Mouse (Mus musculus) forebrain, embryonic 12.5 days (tissue): ENCODE measurements around the gene Mamstr. TPM values are rescaled to one million over a fixed set of nuclear protein-coding genes. Genes with fewer than 3 reads are reported as not detected.
"Not testable (repeated sequence)": the region's sequence is repeated elsewhere in the genome, so short reads cannot be mapped to it uniquely, and the experiment has no call there.

Experiments
- ATAC-seq: fragments of 200-750 bp; cut with Nextera tagmentation; 2 replicates; pipeline ENCODE4 v1.8.0; 2017; ENCODE audit warnings: moderate TSS enrichment; ENCODE audit not compliant: low FRiP score
- H3K27ac ChIP-seq: fragments of 300-500 bp; sonication (generic); 2 replicates; pipeline ENCODE4 v1.5.1; 2016; ENCODE audit warnings: mild to moderate bottlenecking
- H3K27me3 ChIP-seq: fragments of 300-500 bp; sonication (generic); 2 replicates; pipeline ENCODE4 v1.6.1; 2016; ENCODE audit warnings: mild to moderate bottlenecking
- H3K36me3 ChIP-seq: fragments of 300-500 bp; sonication (generic); replicated peaks from 2 replicates; pipeline ENCODE4 v1.6.1; 2016; ENCODE audit warnings: mild to moderate bottlenecking
- H3K4me1 ChIP-seq: fragments of 300-500 bp; sonication (generic); 2 replicates; pipeline ENCODE4 v1.6.1; 2016
- H3K4me2 ChIP-seq: fragments of 300-500 bp; sonication (generic); 2 replicates; pipeline ENCODE4 v1.6.1; 2016; ENCODE audit warnings: mild to moderate bottlenecking, moderate library complexity
- H3K4me3 ChIP-seq: fragments of 300-500 bp; sonication (generic); replicated peaks from 2 replicates; pipeline ENCODE4 v1.5.1; 2016; ENCODE audit warnings: mild to moderate bottlenecking
- H3K9ac ChIP-seq: fragments of 300-500 bp; sonication (generic); 2 replicates; pipeline ENCODE4 v1.6.1; 2016; ENCODE audit warnings: mild to moderate bottlenecking
- H3K9me3 ChIP-seq: fragments of 300-500 bp; sonication (generic); 2 replicates; pipeline ENCODE4 v1.6.1; 2016
- WGBS: fragments of 180-500 bp; shearing (Covaris S2); methylation state at CpG from one replicate; pipeline ENCODE4 v1.1.7; 2016; 5-methylcytosine and 5-hydroxymethylcytosine counted together
- polyA plus RNA-seq: library from polyadenylated mRNA; unstranded; fragments of >200 nt; fragmentation: Nextera tagmentation; extraction: Ambion mirVana; gene quantifications from 2 replicates; pipeline ENCODE4 v1.2.1, GENCODE M21; 2016

The Mamstr gene
- polyA plus RNA-seq, 1 experiment from 2014 or later, result 3.1 TPM

DNA sequence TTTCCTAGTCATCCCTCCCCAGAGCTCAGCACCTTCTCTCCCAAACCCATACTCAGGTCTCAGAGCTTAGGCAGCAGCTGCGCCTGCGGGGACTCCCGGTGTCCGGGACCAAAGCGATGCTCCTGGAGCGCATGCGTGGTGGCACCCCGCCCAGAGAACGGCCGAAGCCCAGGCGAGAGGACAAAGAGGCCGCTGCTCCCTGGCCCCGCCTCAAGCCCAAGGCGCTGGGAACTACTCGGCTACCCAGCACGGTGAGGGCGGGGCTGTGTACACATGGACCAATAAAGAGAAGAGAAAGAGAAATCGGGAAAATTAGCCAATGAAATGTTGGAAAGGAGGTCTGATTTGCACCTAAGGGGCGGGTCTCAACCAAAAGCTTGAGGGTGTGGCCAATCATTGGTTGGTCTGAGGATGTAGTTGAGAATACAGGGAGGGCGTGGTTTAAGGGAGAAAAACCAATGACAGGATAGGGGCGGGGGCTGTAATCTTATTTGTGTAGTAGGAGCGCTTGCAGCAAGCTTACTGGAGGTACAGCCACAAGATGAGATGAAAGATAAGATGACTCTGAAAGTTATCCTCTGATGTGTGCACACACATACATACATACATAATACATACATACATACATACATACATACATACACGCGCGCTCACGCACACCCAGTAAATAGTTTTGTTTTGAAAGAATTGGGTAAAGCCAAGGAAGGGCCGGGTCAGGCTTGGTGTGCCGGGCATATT, 3.8 kb downstream of the Mamstr start:
- peak overlapping the region; percentile 95 for H3K27ac ChIP-seq
- H3K36me3 ChIP-seq, result no peaks in the 10 kb centered on the region
- H3K9me3 ChIP-seq, result no peaks in the 10 kb centered on the region
- peak overlapping the region; percentile 78 for H3K9ac ChIP-seq
- H3K4me2 ChIP-seq, result peak overlapping the region; percentile 79
- 1% methylated on average over 28 of the region's 28 CpGs for WGBS
- peaks cover 29% of the 10 kb centered on the region for H3K4me1 ChIP-seq
- peak overlapping the region; percentile 49 for H3K4me3 ChIP-seq
- H3K27me3 ChIP-seq, result peaks cover 21% of the 10 kb centered on the region
- ATAC-seq, result peak; percentile 94

DNA sequence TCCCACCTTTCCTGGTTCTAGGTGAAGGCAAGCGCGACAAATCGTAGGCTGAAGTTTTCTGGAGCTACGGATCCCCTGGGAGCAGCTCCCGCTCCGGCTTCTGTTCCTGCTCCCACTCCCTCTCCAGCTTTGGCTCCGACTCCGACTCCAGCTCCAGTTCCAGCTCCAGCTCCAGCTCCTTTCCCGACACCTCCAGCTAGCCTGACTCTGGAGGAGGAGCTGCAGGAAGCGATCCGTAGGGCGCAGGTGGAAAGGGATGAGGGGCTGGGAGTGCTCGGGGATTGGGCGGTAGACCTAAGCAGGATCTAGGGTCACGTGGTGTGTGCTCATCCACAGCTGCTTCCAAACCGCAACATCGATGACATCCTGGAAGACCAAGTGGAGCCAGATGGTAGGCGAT, 4.4 kb downstream of the Mamstr start:
- Histone ChIP-seq H3K9me3 (no peaks in the 10 kb centered on the region), H3K9ac (peak overlapping the region; percentile 45), H3K4me2 (peak overlapping the region; percentile 79), H3K27ac (peak overlapping the region; percentile 95), H3K36me3 (no peaks in the 10 kb centered on the region), H3K4me3 (peak overlapping the region; percentile 49), H3K27me3 (peaks cover 21% of the 10 kb centered on the region), H3K4me1 (peaks cover 29% of the 10 kb centered on the region)
- WGBS, result 2% methylated on average over 18 of the region's 18 CpGs
- ATAC-seq, result peak; percentile 31

DNA sequence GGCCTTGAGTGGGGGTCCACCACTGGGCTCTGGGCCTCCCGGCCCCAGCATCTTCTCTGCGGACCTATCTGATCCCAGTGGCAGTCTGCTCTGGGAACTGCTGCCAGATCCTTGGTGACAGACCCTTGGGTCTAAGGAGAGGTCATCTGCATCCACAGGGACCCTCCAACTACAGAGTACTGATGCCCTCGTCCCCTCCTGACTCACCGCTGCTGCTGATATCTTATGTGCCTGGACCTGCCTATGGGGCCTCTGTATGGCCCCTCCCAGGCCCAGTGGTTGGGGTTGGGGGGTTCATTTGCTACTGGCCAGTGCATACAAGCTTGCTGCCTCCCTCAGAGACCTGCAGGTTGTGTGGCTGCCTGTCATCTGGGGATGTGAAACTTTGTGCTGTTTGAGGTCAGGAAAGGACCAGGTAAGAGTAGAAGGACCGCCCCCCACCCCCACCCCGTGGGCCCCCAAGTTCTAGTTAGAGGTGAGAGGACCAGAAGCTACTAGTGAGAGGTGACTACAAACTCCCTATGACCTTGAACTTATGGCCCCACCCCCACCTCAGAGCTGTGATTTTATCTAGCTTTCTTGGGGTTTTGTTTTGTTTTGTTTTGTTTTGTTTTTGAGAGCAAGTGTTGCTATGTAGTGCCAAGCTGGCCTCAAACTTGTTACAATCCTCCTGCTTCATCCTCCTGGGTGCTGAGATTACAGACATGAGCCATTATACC, 5.3 kb downstream of the Mamstr start:
- ATAC-seq, result no peak
- no peak overlapping the region for H3K9ac ChIP-seq
- H3K36me3 ChIP-seq, result no peaks in the 10 kb centered on the region
- H3K9me3 ChIP-seq, result no peaks in the 10 kb centered on the region
- H3K4me1 ChIP-seq, result peaks cover 29% of the 10 kb centered on the region
- H3K27ac ChIP-seq, result peak overlapping the region; percentile 95
- H3K4me3 ChIP-seq, result no peak overlapping the region
- H3K27me3 ChIP-seq, result peaks cover 16% of the 10 kb centered on the region
- WGBS, result 69% methylated on average over 6 of the region's 6 CpGs
- peak overlapping the region; percentile 79; the same call in 1 of the 2 replicates for H3K4me2 ChIP-seq

DNA sequence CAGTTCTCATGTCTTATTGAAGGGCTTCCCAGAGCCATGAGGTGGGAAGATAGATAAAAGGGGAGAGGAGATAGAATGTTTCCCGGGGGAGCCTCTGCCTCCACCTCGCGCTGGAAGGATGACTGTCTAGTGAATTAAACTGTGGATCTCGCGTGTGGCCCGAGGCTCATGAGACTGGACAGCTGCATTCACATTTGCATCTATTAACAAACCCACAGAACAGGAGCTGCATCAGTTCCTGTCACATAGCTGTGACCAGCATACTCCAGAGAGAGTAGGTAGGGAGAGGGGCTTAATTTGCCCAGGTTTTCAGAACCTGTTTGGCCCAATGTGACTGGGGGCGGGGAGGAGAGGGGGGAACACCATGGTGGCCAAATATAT, 5.8 kb downstream of the Mamstr start:
- H3K27me3 ChIP-seq, result peaks cover 12% of the 10 kb centered on the region
- no peak overlapping the region for H3K4me3 ChIP-seq
- no peak overlapping the region for H3K4me2 ChIP-seq
- no peak overlapping the region for H3K9ac ChIP-seq
- ATAC-seq, result no peak
- H3K36me3 ChIP-seq, result no peaks in the 10 kb centered on the region
- no peaks in the 10 kb centered on the region for H3K9me3 ChIP-seq
- no peak overlapping the region for H3K27ac ChIP-seq
- 88% methylated on average over 7 of the region's 7 CpGs for WGBS
- H3K4me1 ChIP-seq, result peaks cover 29% of the 10 kb centered on the region

DNA sequence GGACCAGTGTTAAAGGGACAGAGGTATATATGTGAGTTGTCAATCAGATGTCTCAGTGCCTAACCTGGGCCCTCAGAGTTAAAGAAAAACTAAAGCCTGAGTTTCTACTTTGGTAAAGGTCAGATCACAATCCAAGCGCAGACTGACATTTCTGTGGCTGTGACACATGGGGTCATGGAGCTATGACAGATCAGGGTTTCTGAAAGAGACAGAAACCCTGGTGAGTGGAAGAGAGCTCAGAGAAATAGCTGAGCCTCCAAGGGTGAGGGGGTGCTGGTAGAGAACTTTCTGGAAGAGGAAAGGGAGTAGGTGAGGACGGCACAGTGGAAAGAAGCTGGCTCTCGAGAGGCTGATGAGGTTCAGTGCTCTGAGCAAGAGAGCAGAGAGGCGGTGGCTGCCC, 6.9 kb downstream of the Mamstr start:
- H3K36me3 ChIP-seq, result no peaks in the 10 kb centered on the region
- H3K4me1 ChIP-seq, result peaks cover 27% of the 10 kb centered on the region
- WGBS, result 79% methylated on average over 4 of the region's 4 CpGs
- no peak overlapping the region for H3K4me2 ChIP-seq
- H3K9ac ChIP-seq, result no peak overlapping the region
- H3K4me3 ChIP-seq, result no peak overlapping the region
- ATAC-seq, result no peak
- H3K27ac ChIP-seq, result no peak overlapping the region
- no peaks in the 10 kb centered on the region for H3K9me3 ChIP-seq
- H3K27me3 ChIP-seq, result peaks cover 8% of the 10 kb centered on the region; the same call in 1 of the 2 replicates

DNA sequence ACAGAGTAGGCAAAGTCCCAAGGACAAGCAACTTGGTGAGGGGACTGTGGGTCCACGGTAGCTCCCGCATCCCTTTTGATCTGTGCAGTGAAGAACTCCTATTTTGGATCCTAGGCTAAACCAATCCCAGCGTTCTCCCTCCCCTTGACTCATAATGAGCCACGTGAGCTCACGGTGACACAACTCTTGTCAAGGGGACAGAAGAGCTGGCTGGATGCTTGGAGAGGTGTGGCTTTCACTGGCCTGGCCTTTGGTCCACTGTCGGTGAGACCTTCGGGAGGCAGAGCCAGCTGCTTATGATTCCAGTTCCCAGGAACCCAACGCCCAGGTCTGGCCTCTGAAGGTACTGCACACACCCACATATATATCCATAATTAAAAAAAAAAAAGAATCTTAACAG, 9.6 kb downstream of the Mamstr start:
- Histone ChIP-seq H3K27ac (no peak overlapping the region), H3K27me3 (peaks cover 8% of the 10 kb centered on the region; the same call in 1 of the 2 replicates), H3K36me3 (no peaks in the 10 kb centered on the region), H3K4me2 (no peak overlapping the region), H3K4me3 (no peak overlapping the region), H3K9ac (no peak overlapping the region), H3K4me1 (peaks cover 12% of the 10 kb centered on the region), H3K9me3 (no peaks in the 10 kb centered on the region)
- no peak for ATAC-seq
- WGBS, result 79% methylated on average over 8 of the region's 8 CpGs

DNA sequence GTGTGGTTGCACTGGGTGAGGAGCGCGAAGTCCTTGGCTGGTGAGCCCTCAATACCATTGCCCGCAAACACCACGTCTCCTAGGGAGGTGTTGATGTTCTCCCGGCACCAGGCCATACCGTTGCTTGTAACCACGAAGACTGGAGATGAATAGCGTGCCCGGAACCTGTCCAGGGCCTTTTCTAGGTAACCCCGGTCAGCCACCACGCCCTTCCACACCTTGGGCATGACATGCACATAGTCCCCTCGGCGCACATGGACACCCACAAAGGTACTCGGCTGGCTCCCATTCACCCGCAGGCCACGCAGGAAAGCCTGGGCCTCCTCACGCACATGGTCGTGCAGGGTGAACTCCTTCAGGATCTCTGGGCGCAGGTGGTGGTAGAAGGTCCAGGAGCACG, 10.7 kb downstream of the Mamstr start:
- ATAC-seq, result not testable (repeated sequence)
- whole genome bisulfite sequencing, result 91% methylated on average over 20 of the region's 20 CpGs

DNA sequence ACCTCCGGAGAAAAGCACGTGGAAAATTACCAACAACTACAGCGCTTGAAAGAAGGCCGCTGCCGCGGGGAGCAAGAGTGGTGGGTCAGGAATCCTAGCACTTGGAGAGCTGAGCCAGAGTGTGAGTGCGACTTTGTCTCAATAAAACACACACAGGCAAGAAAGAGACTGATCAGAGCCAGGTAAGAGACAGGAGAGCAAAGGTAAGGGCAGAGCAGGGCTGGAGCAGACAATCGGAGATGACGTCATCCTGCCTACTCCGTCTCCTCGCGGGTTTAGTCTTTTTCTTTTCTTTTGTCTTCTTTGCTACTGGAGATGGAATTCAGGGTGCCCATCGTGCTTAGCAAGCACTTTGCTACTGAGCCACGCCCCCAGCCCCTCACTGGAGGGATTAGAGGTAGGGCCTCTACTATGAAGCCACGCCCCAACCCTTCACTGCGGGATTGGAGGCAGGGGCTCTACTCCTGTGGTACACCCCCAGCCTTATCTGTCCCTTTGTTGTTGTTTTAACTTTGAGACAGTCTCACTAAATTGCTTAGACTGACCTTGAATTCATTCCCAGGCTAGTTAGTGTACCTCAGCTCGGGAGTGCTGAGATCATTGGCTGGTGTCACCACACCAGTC, 14.8 kb downstream of the Mamstr start:
- no peak overlapping the region for H3K9ac ChIP-seq
- H3K4me1 ChIP-seq, result peaks cover 9% of the 10 kb centered on the region
- WGBS, result 27% methylated on average over 17 of the region's 17 CpGs
- peak overlapping the region; percentile 10; the same call in 1 of the 2 replicates for H3K4me3 ChIP-seq
- ATAC-seq, result peak; percentile 57; the same call in 1 of the 2 replicates
- no peak overlapping the region for H3K27ac ChIP-seq
- no peaks in the 10 kb centered on the region for H3K9me3 ChIP-seq
- no peaks in the 10 kb centered on the region for H3K27me3 ChIP-seq
- H3K36me3 ChIP-seq, result no peaks in the 10 kb centered on the region
- peak overlapping the region; percentile 24; the same call in 1 of the 2 replicates for H3K4me2 ChIP-seq

More for the DNA sequence above, 10.7 kb downstream of the Mamstr start:
- not testable (repeated sequence) for H3K27me3 ChIP-seq, H3K27ac ChIP-seq, H3K4me3 ChIP-seq, H3K4me1 ChIP-seq, H3K9me3 ChIP-seq, H3K9ac ChIP-seq, H3K4me2 ChIP-seq, H3K36me3 ChIP-seq

DNA sequence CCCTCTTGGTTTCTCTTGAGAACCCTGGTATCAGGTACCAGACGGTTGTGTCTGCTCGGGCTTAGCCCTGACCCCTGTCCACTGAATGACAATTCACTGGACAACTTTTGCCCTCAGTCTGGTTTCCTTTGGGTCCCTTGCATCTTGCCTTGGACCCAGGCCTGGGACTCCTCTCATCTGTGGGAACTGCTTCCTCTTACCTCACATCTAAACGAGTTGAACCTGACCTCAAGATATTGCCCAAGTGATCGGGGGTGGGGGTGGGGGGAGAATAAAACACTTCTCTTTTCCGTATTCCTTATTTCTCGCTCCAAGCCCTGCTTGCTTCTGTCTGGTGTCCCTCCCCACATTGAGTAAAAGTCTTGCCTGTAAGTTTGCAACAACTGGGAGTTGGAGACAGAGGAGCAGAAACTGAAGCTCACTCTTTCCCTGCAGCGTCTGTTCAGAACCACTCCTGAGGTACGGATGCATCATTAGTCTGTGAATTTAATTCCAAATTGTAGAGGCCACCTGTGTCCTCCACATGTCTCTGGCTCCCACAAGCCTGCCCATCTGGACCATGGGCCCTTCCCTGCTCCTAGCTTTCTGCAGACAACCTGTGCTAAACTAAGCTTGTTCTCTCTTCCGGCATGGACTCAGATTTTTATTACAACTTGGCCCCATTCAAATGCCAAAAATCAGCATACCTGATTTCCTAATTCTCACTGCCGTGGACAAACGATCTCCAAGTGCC, 21.1 kb downstream of the Mamstr start:
- no peak for ATAC-seq
- Histone ChIP-seq H3K27ac (no peak overlapping the region), H3K4me2 (no peak overlapping the region), H3K27me3 (peaks cover 4% of the 10 kb centered on the region; the same call in 1 of the 2 replicates), H3K9ac (no peak overlapping the region), H3K4me3 (no peak overlapping the region), H3K4me1 (no peaks in the 10 kb centered on the region), H3K36me3 (no peaks in the 10 kb centered on the region), H3K9me3 (no peaks in the 10 kb centered on the region)
- 88% methylated on average over 11 of the region's 11 CpGs for WGBS

DNA sequence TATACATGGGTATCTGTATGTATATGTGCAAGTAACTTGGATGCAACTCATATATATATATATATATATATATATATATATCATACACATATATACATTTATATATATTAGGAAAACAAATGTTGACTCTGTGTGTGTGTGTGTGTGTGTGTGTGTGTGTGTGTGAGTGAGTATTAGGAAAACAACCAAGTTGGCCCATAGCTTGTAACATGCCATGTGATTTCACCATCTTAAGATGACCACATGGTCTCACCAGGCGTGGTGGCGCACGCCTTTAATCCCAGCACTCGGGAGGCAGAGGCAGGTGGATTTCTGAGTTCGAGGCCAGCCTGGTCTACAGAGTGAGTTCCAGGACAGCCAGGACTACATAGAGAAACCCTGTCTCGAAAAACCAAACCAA, 21.9 kb downstream of the Mamstr start:
- not testable (repeated sequence) for H3K27me3 ChIP-seq, ATAC-seq, H3K27ac ChIP-seq, H3K9ac ChIP-seq, H3K4me3 ChIP-seq, H3K9me3 ChIP-seq, H3K36me3 ChIP-seq, H3K4me2 ChIP-seq, H3K4me1 ChIP-seq
- 91% methylated on average over 6 of the region's 6 CpGs for WGBS

DNA sequence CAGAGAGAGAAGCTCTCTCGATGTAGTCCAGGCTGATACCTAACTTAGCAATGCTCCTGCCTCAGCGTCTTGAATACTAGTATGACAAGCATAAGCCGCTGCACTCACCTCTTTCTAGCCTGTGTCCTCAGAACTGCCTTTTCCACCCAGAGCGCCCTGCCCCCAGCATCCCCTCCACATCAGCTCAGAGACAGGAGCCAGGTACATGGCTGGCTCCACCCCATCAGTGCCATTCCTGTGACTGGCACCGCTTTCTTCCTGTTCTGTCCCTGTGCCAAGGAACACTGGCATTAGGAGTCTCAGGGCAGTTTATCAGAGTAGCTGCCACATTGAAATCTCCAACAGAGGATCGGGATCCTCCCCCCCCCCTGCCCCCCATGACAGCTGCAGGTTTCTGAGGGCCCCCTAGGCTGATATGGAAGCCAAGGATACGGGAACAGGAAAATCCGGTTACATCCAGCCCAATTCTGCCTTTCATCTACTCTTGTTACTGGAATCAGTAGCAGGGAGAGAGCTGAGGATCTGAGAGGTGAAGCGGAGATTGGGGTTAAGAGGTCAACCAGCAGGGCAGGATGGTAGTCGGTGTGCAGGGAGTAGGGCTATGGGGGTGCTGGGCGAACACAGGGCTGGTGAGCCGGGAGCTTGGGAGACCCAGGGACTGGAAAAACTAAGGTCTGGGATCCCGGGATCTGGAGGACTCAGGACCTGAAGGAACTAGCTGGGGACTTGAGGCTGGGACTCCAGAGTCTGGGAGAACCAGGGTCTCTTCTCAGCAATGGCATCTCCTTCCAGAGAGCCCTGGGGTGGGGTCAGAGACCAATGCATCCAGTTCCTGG, 25.7 kb downstream of the Mamstr start:
- Histone ChIP-seq H3K4me1 (no peaks in the 10 kb centered on the region), H3K27ac (no peak overlapping the region), H3K36me3 (no peaks in the 10 kb centered on the region), H3K4me3 (no peak overlapping the region), H3K4me2 (no peak overlapping the region), H3K9me3 (no peaks in the 10 kb centered on the region), H3K9ac (no peak overlapping the region), H3K27me3 (peaks cover 4% of the 10 kb centered on the region; the same call in 1 of the 2 replicates)
- 61% methylated on average over 13 of the region's 13 CpGs for whole genome bisulfite sequencing
- no peak for ATAC-seq
